23 mouse cellular contexts compared by ENCODE assay signal in genomic region chr5:5247671-5248070, GRCm38 (mm10).
DNase-seq lines count a peak whose midpoint lies in the region; TF ChIP-seq lines count a peak whose summit lies in the region.
"Had no signal": no experiment of that assay in that cellular context is flagged by ENCODE, and none has a peak within 500 bp of the region (broad histone marks: within the 10 kb centered on the region; RNA-seq: fewer than 3 reads in every experiment).

No protein-coding gene starts in this region.

- no peak for TF ChIP-seq POLR2A in lung, adult 2 months (IDR thresholded peaks at IDR 0.05; ENCODE audit: borderline replicate concordance, extremely low read depth, low read depth, low read length)

- 51% methylated on average over 6 of the region's 6 CpGs for WGBS in lung, adult 2 months

- no peak overlapping the region for H3K4me3 ChIP-seq in lung, adult 2 months (replicated peaks; ENCODE audit: extremely low read depth, low read depth, low read length)
- H3K4me3 ChIP-seq: embryonic facial prominence, embryonic 13.5 days; embryonic facial prominence, embryonic 15.5 days; erythroblast, embryonic 14.5 days; forebrain, embryonic 10.5 days; forebrain, embryonic 12.5 days had no signal

- DNase-seq in lung, adult 18-20 months = peak; percentile 29 to 57
- no peak for DNase-seq in lung, adult 2 months
- DNase-seq in lung, postnatal 10 days = peak; percentile 6
- peak; percentile 43 for DNase-seq in lung, postnatal 25 days (ENCODE audit: low spot score)
- no peak for DNase-seq in right cerebral cortex, postnatal 4 days
- DNase-seq in yolk sac, embryonic 10.5 days (ENCODE audit: low spot score) = no peak
- DNase-seq: adrenal gland, adult 2 months; adrenal gland, postnatal 10 days; adrenal gland, postnatal 25 days; B cell, adult 2 months; cerebellum, adult 11 months; cerebellum, adult 18-20 months; cerebellum, adult 8-10 months; cerebellum, adult 9-11 months; cerebellum, postnatal 14 days; cerebellum, postnatal 36 days; embryo, embryonic 11 days; forebrain, postnatal 0 days had no signal

- no peak for TF ChIP-seq CTCF in lung, adult 2 months (IDR thresholded peaks at IDR 0.05; ENCODE audit: insufficient read depth, low read length)

- H3K4me1 ChIP-seq in lung, adult 2 months (ENCODE audit: control insufficient read depth, insufficient read depth, low read length) = peaks cover 2% of the 10 kb centered on the region
- H3K4me1 ChIP-seq: forebrain, embryonic 10.5 days; forebrain, embryonic 12.5 days had no signal

Comparison
In these comparisons a context has a peak if more than half of its experiments do, and no peak if none do; other contexts are left out.
1. DNase-seq: peak in lung, adult 18-20 months (2 of 2), lung, postnatal 10 days (single experiment) and lung, postnatal 25 days (single experiment); none in lung, adult 2 months (single experiment), right cerebral cortex, postnatal 4 days (single experiment) and yolk sac, embryonic 10.5 days (single experiment).